Mouse (Mus musculus) liver, embryonic 11.5 days (tissue): ENCODE results near the gene P3h1. TPM values are rescaled to one million over a fixed set of nuclear protein-coding genes. Genes with fewer than 3 reads are reported as not detected.

Experiments used
- ATAC-seq: fragments of 200-750 bp; cut with Nextera tagmentation; replicated peaks from 2 replicates; pipeline ENCODE4 v1.8.0; 2017; ENCODE audit warnings: moderate number of reproducible peaks, mild to moderate bottlenecking, moderate TSS enrichment, moderate library complexity; ENCODE audit not compliant: low FRiP score
- DNase-seq: peaks from one replicate; pipeline ENCODE4 v3.0.0-alpha.2; 2017; ENCODE audit warnings: low spot score
- H3K27ac ChIP-seq: fragments of 300-500 bp; sonication (generic); 2 replicates; pipeline ENCODE4 v1.5.1; 2014; ENCODE audit warnings: mild to moderate bottlenecking, low read depth, low read length, control low read depth
- H3K27me3 ChIP-seq: fragments of 300-500 bp; sonication (generic); replicated peaks from 2 replicates; pipeline ENCODE4 v1.6.1; 2014; ENCODE audit warnings: low read length, mixed read lengths; ENCODE audit not compliant: control insufficient read depth, insufficient read depth
- H3K36me3 ChIP-seq: fragments of 300-500 bp; sonication (generic); 2 replicates; pipeline ENCODE4 v1.6.1; 2014; ENCODE audit warnings: mild to moderate bottlenecking, low read length, moderate library complexity, mixed read lengths; ENCODE audit not compliant: control insufficient read depth, insufficient read depth
- H3K4me1 ChIP-seq: fragments of 300-500 bp; sonication (generic); replicated peaks from 2 replicates; pipeline ENCODE4 v1.6.1; 2014; ENCODE audit warnings: low read length, mixed read lengths; ENCODE audit not compliant: control insufficient read depth, insufficient read depth
- H3K4me2 ChIP-seq: fragments of 300-500 bp; sonication (generic); 2 replicates; pipeline ENCODE4 v1.6.1; 2014; ENCODE audit warnings: mild to moderate bottlenecking, control low read depth, moderate library complexity
- H3K4me3 ChIP-seq: fragments of 300-500 bp; sonication (generic); 2 replicates; pipeline ENCODE4 v1.5.1; 2014; ENCODE audit warnings: low read depth, low read length, control low read depth
- H3K9ac ChIP-seq: fragments of 300-500 bp; sonication (generic); 2 replicates; pipeline ENCODE4 v1.6.1; 2014; ENCODE audit warnings: low read depth, low read length, control low read depth
- H3K9me3 ChIP-seq: fragments of 300-500 bp; sonication (generic); 2 replicates; pipeline ENCODE4 v1.6.1; 2016; ENCODE audit warnings: low read length, inconsistent platforms, mixed read lengths; ENCODE audit not compliant: control insufficient read depth
- WGBS: fragments of 180-500 bp; shearing (Covaris S2); extraction: QIAGEN DNeasy Blood & Tissue Kit; methylation state at CpG from one replicate; pipeline ENCODE4 v1.1.7; 2014; 5-methylcytosine and 5-hydroxymethylcytosine counted together
- polyA plus RNA-seq: library from polyadenylated mRNA; unstranded; fragments of >200 nt; fragmentation: Nextera tagmentation; extraction: Ambion mirVana; gene quantifications from 2 replicates; pipeline ENCODE4 v1.2.1, GENCODE M21; 2014

Gene P3h1
- polyA plus RNA-seq, 1 experiment from 2014 or later: 20.8 TPM

GRCm38 (mm10) chr4:119242571-119242970 lies 9.9 kb downstream of the P3h1 start:
- WGBS: 90% methylated on average over 12 of the region's 12 CpGs
- no peak for ATAC-seq
- no peak for DNase-seq
- 0 out of 2 replicates have a peak, but pooled peaks cover 4% of the 10 kb centered on the region for H3K4me1 ChIP-seq
- no peak overlapping the region for H3K9ac ChIP-seq
- H3K9me3 ChIP-seq: no peaks in the 10 kb centered on the region
- H3K27me3 ChIP-seq: no peaks in the 10 kb centered on the region
- peaks cover 8% of the 10 kb centered on the region for H3K36me3 ChIP-seq
- no peak overlapping the region for H3K27ac ChIP-seq
- H3K4me3 ChIP-seq: no peak overlapping the region
- H3K4me2 ChIP-seq: no peak overlapping the region

GRCm38 (mm10) chr4:119244468-119245240 lies 11.9 kb downstream of the P3h1 start:
- Histone ChIP-seq H3K4me1 (0 out of 2 replicates have a peak, but pooled peaks cover 2% of the 10 kb centered on the region), H3K36me3 (peaks cover 8% of the 10 kb centered on the region), H3K27me3 (no peaks in the 10 kb centered on the region), H3K4me3 (no peak overlapping the region), H3K9me3 (no peaks in the 10 kb centered on the region), H3K27ac (no peak overlapping the region), H3K9ac (no peak overlapping the region), H3K4me2 (no peak overlapping the region)
- 79% methylated on average over 22 of the region's 22 CpGs for WGBS
- no peak for DNase-seq
- no peak for ATAC-seq

- Histone ChIP-seq H3K9ac (no peak overlapping the region), H3K9me3 (no peaks in the 10 kb centered on the region), H3K27me3 (no peaks in the 10 kb centered on the region), H3K4me3 (no peak overlapping the region), H3K4me1 (no peaks in the 10 kb centered on the region), H3K36me3 (peaks cover 8% of the 10 kb centered on the region), H3K4me2 (no peak overlapping the region), H3K27ac (no peak overlapping the region)
- DNase-seq (no peak), ATAC-seq (no peak)
- WGBS: 86% methylated on average over 7 of the region's 7 CpGs
These were observed 12.8 kb downstream of the P3h1 start for GRCm38 (mm10) chr4:119245556-119245955.

- no peaks in the 10 kb centered on the region for H3K4me1 ChIP-seq
- H3K27ac ChIP-seq: no peak overlapping the region
- no peak for DNase-seq
- no peaks in the 10 kb centered on the region for H3K9me3 ChIP-seq
- H3K4me3 ChIP-seq: no peak overlapping the region
- ATAC-seq: no peak
- H3K9ac ChIP-seq: no peak overlapping the region
- 86% methylated on average over 9 of the region's 9 CpGs for WGBS
- no peak overlapping the region for H3K4me2 ChIP-seq
- H3K36me3 ChIP-seq: peaks cover 8% of the 10 kb centered on the region
- no peaks in the 10 kb centered on the region for H3K27me3 ChIP-seq
These were observed 13.2 kb downstream of the P3h1 start for GRCm38 (mm10) chr4:119245961-119246360.

GRCm38 (mm10) chr4:119246688-119247225 lies 14.0 kb downstream of the P3h1 start:
- H3K9ac ChIP-seq: no peak overlapping the region
- H3K27ac ChIP-seq: no peak overlapping the region
- no peaks in the 10 kb centered on the region for H3K9me3 ChIP-seq
- WGBS: 81% methylated on average over 14 of the region's 14 CpGs
- no peaks in the 10 kb centered on the region for H3K27me3 ChIP-seq
- H3K4me1 ChIP-seq: no peaks in the 10 kb centered on the region
- no peak for DNase-seq
- no peak overlapping the region for H3K4me3 ChIP-seq
- no peak for ATAC-seq
- H3K4me2 ChIP-seq: no peak overlapping the region
- peaks cover 3% of the 10 kb centered on the region for H3K36me3 ChIP-seq

GRCm38 (mm10) chr4:119247462-119248235 lies 14.9 kb downstream of the P3h1 start:
- ATAC-seq (peak; percentile 44), DNase-seq (peak; percentile 53)
- Histone ChIP-seq H3K36me3 (no peaks in the 10 kb centered on the region), H3K27me3 (no peaks in the 10 kb centered on the region), H3K9ac (no peak overlapping the region), H3K4me1 (no peaks in the 10 kb centered on the region), H3K9me3 (no peaks in the 10 kb centered on the region), H3K4me3 (no peak overlapping the region), H3K27ac (no peak overlapping the region), H3K4me2 (no peak overlapping the region)
- 40% methylated on average over 13 of the region's 13 CpGs for WGBS

GRCm38 (mm10) chr4:119248407-119248965 lies 15.8 kb downstream of the P3h1 start:
- Histone ChIP-seq H3K27ac (no peak overlapping the region), H3K4me1 (no peaks in the 10 kb centered on the region), H3K9me3 (no peaks in the 10 kb centered on the region), H3K4me3 (no peak overlapping the region), H3K27me3 (no peaks in the 10 kb centered on the region), H3K36me3 (no peaks in the 10 kb centered on the region), H3K4me2 (no peak overlapping the region), H3K9ac (no peak overlapping the region)
- DNase-seq: no peak
- WGBS: 85% methylated on average over 11 of the region's 11 CpGs
- no peak for ATAC-seq

GRCm38 (mm10) chr4:119252025-119252808 lies 19.5 kb downstream of the P3h1 start:
- no peaks in the 10 kb centered on the region for H3K4me1 ChIP-seq
- H3K9ac ChIP-seq: no peak overlapping the region
- H3K27ac ChIP-seq: no peak overlapping the region
- H3K4me2 ChIP-seq: no peak overlapping the region
- 58% methylated on average over 7 of the region's 7 CpGs for WGBS
- no peaks in the 10 kb centered on the region for H3K36me3 ChIP-seq
- no peak overlapping the region for H3K4me3 ChIP-seq
- ATAC-seq (no peak), DNase-seq (no peak)
- H3K9me3 ChIP-seq: no peaks in the 10 kb centered on the region
- H3K27me3 ChIP-seq: no peaks in the 10 kb centered on the region
